Mouse (Mus musculus) v-Abl transformed pro-B cells (cell line): ENCODE measurements around the gene Lefty1.
"Not testable (repeated sequence)": the region's sequence is repeated elsewhere in the genome, so short reads cannot be mapped to it uniquely, and the experiment has no call there.

ENCODE experiments used
- in situ Hi-C, 2 experiments: fragments of 400-800 bp; cut with MboI; formaldehyde crosslinking; loops; one replicate each; pipeline ENCODE4 v1.15.1; 2025; ENCODE audit not compliant: unreplicated experiment in 2 of 2

Gene Lefty1

DNA sequence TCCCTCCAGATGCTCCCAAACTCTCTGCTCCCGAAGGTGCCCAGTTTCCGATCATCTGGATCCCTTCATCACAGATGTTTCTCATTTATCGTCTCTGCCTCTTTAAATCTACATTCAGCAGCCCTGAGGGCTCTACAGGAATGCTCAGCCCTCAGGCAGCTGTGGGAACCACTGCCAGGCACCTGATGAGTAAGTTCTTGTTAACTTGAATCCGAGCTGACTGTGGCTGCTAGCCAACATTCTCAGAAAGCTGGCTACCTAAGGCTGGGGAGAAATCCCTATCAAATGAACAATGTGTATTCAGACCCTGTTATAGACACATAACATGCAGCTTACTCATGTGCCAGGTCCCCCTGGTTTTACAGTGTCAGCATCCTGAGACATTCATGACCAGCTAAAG lies 21.0 kb upstream of the Lefty1 start:
- in situ Hi-C loops, result loop anchor here in 1 of 2 experiments (5.0 to 25.0 kb wide), 2 partner anchors 36 to 949 kb away; no protein-coding TSS in a partner anchor

DNA sequence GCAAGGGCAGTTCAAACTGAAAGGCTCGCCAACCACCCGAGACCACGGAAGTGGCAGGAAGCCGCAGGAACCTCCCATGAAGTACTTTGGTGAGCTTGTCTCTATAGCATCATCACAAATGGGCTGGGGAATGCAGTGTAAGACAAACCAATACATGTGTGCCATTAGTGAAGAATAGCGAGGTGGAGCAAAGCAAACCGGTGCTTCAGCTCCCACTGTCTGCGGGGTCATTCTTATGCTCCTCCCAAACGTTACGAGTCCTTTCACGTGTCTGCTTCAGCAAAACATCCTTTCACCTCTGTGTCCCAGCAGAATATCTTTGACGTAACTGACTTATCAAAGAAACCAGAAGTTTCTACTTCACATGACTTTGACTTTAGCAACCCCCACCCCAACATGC lies 18.4 kb upstream of the Lefty1 start:
- in situ Hi-C loops, result loop anchor here in 1 of 2 experiments (25.0 kb wide), 1 partner anchor 946 kb away; no protein-coding TSS in a partner anchor

DNA sequence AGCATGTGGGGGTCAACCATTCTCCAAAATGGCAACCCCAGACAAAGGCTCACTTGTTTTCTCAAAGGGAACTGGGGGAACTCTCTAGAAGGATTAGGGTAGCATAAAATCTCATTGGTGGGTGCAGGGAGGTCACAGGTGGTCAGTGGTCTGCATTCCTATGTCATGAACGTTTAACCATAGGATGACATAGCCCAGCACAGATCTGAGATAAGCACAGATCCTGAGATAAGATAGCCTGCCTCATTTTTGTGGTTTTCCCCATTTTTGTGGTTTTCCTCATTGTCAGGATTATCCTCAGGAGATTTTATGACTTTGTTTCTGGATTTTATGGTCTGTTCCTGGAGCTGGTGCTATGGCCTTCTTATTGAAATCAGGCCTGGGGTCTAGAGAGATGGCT lies 17.8 kb upstream of the Lefty1 start:
- in situ Hi-C loops, result loop anchor here in 1 of 2 experiments (25.0 kb wide), 1 partner anchor 945 kb away; no protein-coding TSS in a partner anchor

DNA sequence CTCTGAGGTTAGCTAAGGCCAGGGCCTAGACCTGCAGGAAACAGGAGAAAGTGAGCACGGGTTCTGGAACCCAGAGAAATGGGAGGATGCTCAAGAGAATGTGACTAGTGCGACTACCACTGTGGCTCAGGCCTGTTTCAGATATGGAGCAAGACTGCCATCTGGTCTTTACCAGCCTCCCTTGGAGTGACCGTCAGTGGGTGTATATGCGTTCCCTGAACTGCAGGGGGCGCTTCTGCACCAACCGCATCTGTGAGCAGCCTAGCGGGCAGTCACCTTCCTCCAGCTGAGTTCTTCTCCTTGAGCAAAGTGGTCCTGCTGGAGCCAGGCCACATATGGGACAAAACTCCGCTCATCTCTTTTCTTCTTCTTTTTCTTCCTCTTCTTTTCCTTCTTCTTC lies 15.1 kb upstream of the Lefty1 start:
- in situ Hi-C loops, result loop anchor here in 1 of 2 experiments (25.0 kb wide), 1 partner anchor 943 kb away; no protein-coding TSS in a partner anchor

DNA sequence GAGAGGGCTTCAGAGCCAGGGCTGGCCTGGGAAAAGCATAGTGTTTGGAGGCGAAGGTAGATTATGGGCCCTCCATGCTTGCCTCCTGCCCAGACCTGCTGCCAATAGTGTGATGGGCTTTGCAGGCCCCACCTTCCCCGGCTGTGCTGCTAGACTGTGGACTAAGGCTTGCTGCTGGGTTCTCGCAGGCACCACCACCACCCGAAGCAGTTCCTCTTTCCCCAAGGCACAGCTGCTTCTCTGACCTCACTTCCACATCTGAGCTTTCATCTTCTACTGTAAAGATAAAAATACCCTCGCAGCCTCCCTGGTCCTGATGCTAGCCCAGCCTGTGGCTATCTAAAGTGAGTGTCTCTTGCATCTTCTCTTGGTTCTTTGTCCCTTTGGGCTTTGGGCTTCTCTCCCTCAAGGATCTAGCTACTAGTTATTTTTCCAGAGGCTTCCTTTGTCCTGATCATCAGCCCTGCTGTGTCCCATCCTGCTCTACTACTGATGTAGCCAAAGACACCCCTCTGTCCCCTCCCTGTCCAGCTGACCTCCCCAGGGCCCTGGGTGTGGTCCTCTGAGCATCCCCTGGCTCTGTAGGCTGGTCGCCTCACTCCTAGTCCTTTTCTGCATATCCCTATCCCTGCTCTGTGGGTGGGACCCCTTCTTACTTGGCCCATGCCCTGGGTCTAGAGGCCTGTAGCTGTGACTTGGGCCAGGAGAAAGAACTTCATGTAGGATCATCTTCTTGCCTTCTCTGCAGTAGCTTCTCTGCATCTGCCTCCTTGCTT lies 12.4 kb upstream of the Lefty1 start:
- in situ Hi-C loops, result loop anchor here in 1 of 2 experiments (25.0 kb wide), 1 partner anchor 940 kb away; no protein-coding TSS in a partner anchor

DNA sequence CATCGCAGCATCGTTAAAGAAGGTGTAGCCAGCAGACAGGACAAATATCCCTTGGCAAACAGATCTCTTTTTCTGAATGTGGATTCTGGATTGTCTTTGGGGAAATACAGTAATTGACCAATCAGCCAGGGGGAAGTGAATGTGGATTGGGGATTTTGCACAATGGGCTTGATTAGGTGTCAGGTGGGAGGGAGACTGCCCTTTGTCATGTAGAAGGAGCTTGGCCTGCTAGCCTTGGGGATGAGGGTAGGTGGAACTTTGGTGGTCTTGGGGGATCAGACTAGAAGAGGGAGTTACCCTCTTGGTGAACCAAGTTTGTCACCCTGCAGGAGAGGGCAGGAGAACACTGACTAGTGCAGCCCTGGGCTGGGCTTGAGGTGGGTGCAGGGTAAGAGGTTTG lies 10.1 kb upstream of the Lefty1 start:
- in situ Hi-C loops, result loop anchor here in 1 of 2 experiments (25.0 kb wide), 1 partner anchor 938 kb away; no protein-coding TSS in a partner anchor

DNA sequence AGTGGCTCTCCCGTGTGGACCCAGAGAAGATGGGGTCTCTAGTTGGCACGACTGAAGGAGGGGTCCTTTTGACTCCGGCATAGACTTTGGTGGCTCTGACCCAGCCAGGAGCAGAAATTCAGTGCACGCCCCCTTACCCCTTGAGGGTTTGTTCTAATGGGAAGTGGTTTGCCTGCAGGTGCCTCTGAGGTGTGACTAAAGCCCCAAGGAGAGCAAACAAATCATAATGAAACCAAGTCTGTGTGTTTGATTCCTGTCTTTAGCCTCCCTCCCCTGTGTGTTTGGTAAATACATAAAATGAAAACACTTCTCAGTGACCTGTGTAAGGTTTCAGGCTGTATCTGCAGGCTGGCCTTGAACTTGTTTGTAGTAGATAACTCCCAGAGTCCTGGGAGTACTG lies 8.5 kb upstream of the Lefty1 start:
- in situ Hi-C loops, result no loop called here

DNA sequence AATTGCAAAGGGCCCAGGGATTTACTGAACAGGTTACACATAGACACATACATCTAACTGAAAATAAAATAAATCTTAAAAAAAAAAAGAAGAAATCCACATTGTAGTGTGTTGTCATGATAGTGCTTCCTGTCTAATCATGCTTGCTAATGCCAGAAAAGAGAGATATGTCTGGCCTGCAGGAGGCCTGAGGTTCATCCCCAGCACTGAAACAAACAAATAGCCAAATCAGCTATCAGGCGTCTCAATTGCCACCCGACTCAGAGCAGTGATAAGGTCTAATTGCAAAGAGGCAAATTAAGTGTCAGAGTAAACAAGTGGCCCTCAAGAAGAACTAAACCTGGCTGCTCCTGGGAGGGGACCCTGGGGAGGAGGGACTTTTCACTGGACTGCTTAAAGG lies 5.2 kb upstream of the Lefty1 start:
- in situ Hi-C loops, result no loop called here

DNA sequence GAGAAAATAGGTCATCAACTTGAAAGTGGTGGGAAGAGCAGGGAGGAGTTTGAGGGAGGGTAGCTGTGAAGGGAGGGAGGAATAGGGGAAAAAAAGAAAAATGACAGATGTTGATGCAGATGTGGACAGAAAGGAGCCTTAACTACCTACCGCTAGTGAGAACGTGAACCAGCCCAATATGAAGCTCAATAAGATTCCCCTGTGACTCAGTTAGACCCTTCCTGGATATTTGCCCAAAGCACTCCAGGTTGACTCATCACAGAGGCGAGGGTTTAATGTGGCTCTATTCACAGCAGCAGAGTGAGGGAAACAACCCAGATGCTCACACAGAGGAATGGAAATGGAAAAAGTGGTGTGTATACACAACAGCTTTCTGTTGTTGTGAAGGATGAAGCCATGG lies 3.7 kb upstream of the Lefty1 start:
- in situ Hi-C loops, result no loop called here

DNA sequence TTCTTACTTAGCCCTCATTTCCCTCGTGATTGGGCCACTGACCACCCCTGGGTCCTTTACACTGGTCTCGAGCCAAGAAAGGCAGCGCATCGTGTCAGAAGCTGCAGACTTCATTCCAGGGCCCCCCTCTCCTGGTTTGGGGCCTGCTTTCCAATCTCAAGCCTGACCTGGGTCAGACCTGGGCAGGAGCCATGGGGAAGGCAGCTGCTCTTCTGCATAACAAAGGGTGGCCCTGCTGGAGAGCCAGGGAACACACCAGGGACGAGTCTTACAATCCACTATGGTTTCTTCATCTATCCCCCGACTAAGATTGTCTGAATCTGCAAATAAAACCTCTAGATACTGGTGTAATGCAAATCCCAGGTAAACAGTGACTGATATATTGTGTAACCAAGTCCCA lies 1.2 kb upstream of the Lefty1 start:
- in situ Hi-C loops, result no loop called here

DNA sequence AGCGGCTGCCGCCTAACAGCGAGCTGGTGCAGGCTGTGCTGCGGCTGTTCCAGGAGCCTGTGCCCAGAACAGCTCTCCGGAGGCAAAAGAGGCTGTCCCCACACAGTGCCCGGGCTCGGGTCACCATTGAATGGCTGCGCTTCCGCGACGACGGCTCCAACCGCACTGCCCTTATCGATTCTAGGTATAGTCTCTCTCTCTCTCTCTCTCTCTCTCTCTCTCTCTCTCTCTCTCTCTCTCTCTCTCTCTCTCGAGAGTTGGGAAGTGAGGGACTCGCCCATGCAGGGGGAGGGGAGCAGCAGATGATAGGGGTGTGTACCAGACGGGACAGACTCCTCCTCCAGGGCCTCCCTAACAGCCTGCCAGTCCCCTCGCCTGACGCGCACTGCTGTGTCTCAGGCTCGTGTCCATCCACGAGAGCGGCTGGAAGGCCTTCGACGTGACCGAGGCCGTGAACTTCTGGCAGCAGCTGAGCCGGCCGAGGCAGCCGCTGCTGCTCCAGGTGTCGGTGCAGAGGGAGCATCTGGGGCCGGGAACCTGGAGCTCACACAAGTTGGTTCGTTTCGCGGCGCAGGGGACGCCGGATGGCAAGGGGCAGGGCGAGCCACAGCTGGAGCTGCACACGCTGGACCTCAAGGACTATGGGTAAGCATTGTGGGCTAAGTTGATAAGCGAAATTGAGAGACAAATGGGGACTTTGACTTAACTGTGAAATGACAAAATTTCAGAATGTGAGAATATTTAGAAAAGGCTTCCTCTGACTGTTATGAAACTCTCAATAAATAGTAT lies 2.0 kb downstream of the Lefty1 start:
- in situ Hi-C loops, result not testable (repeated sequence)

DNA sequence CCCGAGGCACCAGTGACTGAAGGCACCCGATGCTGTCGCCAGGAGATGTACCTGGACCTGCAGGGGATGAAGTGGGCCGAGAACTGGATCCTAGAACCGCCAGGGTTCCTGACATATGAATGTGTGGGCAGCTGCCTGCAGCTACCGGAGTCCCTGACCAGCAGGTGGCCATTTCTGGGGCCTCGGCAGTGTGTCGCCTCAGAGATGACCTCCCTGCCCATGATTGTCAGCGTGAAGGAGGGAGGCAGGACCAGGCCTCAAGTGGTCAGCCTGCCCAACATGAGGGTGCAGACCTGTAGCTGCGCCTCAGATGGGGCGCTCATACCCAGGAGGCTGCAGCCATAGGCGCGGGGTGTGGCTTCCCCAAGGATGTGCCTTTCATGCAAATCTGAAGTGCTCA lies 2.8 kb downstream of the Lefty1 start:
- in situ Hi-C loops, result not testable (repeated sequence)

DNA sequence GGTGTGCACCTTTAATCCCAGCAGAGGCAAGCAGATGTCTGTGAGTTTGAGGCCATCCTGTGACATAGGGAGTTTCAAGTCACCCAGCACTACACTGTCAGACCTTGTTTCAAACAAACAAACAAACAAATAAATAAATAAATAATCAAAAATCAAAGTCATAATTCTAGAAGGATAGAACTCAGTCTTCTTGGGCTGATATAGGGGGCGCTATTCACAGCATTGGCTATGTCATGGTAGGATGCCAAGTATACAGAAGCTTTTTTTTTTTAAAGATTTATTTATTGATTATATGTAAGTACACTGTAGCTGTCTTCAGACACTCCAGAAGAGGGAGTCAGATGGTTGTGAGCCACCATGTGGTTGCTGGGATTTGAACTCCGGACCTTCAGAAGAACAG lies 4.0 kb downstream of the Lefty1 start:
- in situ Hi-C loops, result not testable (repeated sequence)

DNA sequence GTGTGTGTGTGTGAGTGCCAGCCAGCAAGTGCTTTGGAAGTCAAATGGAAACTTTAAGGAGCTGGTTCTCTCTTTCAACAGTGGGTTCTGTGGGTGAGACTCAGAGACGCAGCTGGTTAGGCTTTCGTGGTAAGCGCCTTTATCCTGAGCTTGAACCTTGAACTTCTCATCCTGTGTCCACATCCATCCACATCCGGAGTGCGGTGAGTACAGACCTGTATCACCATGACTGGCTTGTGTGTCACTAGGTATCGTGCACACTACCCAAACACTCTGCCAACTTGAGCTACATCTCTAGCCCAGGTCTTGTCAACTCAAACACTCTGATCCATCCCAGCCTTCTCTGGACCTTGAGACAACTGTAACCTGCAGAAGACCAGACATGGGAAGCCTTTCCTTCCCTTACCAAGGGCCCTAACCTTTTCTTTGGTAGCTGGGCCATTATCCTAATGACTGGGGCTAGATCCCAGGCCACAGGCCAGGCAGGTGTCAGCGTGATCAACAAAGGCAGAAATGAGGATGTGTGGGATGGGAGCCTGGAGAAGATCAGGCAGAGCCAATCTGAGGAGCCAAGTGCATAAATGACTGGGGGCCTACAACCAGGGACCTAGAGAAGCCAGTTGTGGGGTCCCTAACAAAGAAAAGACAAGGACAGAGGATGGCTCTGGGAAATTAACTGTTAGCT lies 6.1 kb downstream of the Lefty1 start:
- in situ Hi-C loops, result no loop called here

DNA sequence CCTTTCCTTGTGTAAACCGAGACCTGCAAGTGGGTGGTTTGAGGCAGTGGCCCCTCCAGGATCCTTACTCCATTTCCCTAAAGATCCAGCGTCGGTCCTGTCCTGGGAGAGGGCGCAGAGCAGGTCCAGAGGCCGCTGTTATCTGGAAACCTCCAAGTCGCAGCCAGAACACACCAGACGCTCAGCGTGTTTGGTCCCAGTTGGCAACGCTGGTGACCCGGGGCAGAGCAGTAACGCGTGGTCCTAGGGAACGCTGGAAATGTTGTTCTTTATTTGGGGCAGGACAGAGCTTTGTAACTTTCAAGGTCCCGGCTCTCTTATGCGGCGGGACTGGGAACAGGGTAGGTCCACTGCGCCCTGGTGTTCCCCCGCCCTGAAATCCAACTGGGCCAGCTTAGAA lies 6.9 kb downstream of the Lefty1 start:
- in situ Hi-C loops, result no loop called here

DNA sequence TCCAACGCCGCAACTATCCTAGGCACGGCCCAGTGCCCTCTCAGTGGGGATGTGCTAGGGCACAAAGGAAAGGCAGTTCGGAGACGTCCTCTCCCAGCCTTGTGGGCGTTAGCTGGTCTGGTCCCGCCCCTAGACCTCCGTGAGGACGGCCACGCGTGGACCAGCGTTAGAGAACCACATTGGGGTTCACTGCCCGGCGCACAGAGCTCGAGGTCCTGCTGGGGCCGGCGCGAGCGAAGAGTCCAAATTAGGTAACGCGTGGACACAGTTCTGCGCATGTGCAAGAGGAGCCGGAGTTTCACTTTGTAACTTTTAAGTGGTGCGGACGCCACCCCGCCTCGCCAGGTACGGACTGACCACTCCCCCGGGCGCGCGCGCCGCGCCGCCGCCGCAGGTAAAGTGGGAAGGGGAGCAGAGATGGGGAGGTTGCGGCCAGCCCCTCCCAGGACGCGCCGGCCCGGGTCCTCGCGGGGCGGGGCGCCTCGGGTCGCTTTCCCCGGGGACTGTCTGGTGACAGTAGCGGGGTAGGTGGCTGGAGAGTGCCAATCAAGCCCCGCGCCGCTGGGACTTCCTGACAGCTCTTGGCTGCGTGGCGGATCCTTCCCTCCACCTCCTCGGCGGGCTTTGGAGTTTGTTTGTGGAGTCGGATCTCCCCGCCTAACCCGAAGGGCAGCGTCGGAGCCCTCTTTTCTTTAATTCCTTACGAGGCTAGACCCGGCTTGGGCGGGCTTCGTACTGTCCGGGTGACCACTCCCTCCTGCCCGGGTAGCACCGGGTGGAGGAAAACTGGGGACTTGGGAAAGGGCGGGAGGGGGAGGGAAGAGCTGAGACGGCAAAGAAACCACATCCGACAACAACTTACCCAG lies 7.6 kb downstream of the Lefty1 start, which contains the start of gene Tmem63a:
Tmem63a (plus strand) TSS at position 179 of the 866 bp plus-strand sequence.
- in situ Hi-C loops, result no loop called here

DNA sequence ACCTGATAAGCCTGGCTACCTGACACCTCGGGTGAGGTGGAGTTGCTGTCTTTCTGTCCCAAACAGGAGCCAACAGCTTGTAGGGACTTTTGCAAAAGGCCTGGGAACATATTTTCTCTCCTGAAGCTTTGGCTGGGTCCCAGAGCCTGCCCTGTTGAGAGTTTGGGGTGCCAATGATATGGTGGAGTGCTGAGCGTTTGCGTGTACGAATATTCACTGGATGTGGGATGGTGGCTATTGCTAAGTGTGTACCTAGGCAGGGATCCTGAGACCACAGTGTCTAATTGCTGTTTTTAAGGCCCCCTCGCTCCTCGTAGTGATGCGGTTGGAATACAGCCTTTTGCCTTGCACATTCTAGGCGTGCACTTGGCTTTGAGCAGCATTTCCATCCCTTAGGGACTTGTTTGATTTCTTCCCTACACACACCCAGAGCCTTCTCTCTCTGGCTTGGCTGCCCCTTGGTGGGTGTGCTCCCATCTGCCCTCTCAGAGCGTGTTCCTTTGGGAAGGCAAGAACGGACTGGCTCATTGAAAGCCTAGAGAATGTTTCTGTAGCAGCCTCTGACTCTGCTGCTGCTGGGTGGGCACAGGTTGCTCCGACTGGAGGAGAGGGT lies 8.3 kb downstream of the Lefty1 start:
- in situ Hi-C loops, result no loop called here

DNA sequence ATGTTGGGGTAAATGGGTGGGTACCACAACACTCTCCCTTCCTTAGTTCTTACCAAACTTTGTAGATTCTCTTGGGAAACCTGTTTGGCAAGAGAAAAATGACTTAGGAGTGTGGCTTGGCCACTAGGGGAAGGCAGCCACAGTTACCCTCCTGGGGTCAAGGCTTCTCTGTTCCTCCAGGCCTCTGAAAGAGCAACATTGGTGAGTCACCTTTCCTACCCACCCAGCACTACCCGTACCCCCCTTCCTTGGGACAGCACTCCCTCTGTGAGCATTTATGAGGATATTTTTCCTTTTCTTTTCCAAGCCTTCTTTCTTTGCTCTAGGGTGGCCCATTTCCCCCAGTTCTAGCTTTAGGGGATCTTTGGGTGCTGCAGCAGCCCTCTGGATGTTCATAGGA lies 9.1 kb downstream of the Lefty1 start:
- in situ Hi-C loops, result no loop called here

DNA sequence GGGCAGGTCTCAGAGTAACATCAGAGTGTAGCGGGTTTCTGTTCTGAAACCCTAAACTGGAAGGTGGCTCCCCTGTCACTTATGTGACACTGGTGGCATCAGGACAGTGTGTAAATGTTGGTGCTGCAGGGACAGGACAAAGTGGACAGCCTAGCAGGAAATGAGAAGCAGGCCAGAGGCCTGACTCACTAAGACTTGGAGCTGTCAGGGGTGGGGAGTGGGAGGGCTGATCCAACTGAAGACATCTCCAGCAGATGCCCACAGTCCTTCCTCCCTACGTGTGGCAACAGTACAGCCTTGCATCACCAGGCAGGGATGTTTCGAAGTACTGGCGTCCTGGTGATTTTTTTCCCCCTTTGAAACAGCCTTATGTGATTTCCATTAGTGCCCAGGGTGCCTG lies 9.7 kb downstream of the Lefty1 start:
- in situ Hi-C loops, result no loop called here
